Mouse (Mus musculus): ENCODE data around the gene Tigd2. TPM values are rescaled to one million over a fixed set of nuclear protein-coding genes. Genes with fewer than 3 reads are reported as not detected.

The Tigd2 gene
- polyA plus RNA-seq, 1 experiment from 2014 or later: 6.0 TPM

DNA sequence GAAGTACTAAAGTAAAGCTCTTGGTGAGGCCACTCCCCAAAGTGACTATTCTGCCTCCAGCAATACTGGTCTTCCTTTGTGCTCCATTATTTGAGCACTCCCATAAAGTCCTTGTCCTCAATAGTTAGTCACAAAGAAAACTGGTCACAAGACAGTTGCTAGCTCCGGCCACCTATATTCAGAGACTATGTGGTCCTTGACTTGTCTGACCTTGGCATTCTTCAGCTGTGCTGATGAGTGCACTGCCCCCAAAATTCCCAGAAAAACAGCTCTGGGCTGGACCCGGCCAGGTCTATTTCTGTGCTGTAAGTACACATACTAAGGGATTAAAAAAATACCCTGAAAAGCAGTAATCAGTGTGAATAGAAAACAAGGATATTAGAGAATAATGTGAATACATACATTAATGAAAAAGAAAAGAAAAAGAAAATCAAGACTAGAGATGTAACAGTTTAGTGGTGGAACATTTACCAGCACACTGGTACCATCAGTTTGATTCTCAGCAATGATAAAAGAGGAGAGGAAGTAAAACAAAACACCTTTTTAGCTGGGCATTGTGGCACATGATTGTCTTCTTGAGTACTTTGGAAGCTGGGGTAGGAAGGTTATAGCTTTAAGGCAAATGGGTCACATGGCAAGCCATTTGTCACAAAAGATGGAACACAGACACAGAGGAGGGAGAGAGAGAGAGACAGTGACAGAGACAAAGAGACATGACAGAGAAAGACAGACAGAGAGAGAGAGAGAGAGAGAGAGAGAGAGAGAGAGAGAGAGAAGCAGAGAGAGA is 12.6 kb upstream of the Tigd2 start:
- TF ChIP-seq EP300 (IDR thresholded peaks at IDR 0.05; ENCODE audit: low read depth) (no peak), CTCF (IDR thresholded peaks at IDR 0.05; ENCODE audit: low read depth) (no peak)
- DNase-seq: no peak

DNA sequence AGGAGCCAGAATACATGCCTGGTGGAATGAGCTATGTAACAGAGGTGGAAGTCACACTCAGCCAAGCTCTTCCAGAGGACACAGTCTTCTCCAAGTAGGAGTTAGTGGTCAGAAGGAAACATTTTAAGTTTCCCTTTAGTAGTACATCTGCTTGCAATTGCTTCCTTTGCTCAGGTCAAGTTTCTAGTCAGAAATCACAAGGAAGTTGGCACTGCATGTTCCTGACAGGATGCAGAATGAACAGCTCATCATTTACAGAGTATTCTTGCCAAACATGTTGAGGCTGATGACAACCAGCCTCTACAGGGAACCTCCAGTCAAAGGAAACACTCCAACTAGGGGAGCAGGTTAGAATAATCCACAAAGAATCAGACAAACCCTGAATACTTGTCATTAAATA is 11.9 kb upstream of the Tigd2 start:
- TF ChIP-seq EP300 (IDR thresholded peaks at IDR 0.05; ENCODE audit: low read depth): no peak
- TF ChIP-seq CTCF (IDR thresholded peaks at IDR 0.05; ENCODE audit: low read depth): no peak
- no peak overlapping the region for H3K4me3 ChIP-seq (ENCODE audit: low read depth, low read length)
- H3K27me3 ChIP-seq (ENCODE audit: insufficient read depth, low read length): no peaks in the 10 kb centered on the region
- no peak for ATAC-seq
- no peaks in the 10 kb centered on the region for H3K4me1 ChIP-seq (ENCODE audit: insufficient read depth)
- H3K27ac ChIP-seq (ENCODE audit: low read depth): no peak overlapping the region
- H3K9ac ChIP-seq (replicated peaks): no peak overlapping the region
- H3K4me2 ChIP-seq (ENCODE audit: low read depth, low read length): no peak overlapping the region
- no peak for DNase-seq
- no peaks in the 10 kb centered on the region for H3K9me3 ChIP-seq (ENCODE audit: low read length)
- no peaks in the 10 kb centered on the region for H3K36me3 ChIP-seq (replicated peaks; ENCODE audit: insufficient read depth, low read length)

More for the DNA sequence above, 12.6 kb upstream of the Tigd2 start:
- WGBS (ENCODE audit: insufficient replicate concordance): 66% methylated on average over 2 of the region's 2 CpGs
- Histone ChIP-seq H3K27ac (ENCODE audit: low read depth) (no peak overlapping the region), H3K9me3 (ENCODE audit: low read length) (no peaks in the 10 kb centered on the region), H3K4me3 (ENCODE audit: low read depth, low read length) (no peak overlapping the region), H3K9ac (replicated peaks) (no peak overlapping the region), H3K4me2 (ENCODE audit: low read depth, low read length) (no peak overlapping the region), H3K36me3 (replicated peaks; ENCODE audit: insufficient read depth, low read length) (no peaks in the 10 kb centered on the region), H3K27me3 (ENCODE audit: insufficient read depth, low read length) (no peaks in the 10 kb centered on the region), H3K4me1 (ENCODE audit: insufficient read depth) (no peaks in the 10 kb centered on the region)
- ATAC-seq: no peak

DNA sequence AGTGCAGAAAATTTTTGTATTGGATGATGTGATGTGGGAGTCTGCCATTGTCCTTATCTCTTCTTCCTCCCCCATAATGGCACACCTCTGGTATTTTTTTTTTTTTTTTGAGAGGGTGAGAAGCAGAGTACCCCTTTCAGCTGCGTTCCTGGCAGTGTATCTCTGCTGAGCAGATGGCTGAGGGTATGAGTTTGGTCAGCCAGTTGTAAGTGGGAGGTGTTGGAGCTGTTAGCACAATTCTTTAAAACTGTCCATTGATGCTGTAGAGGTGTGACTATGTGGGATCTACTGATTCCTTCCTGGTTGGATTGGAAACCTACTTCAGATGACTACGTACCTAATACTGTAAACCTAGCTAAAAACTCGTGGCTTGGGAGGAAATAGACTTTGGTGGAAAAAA is 10.3 kb upstream of the Tigd2 start:
- no peak for DNase-seq
- Histone ChIP-seq H3K4me3 (ENCODE audit: low read depth, low read length) (no peak overlapping the region), H3K4me2 (ENCODE audit: low read depth, low read length) (no peak overlapping the region), H3K4me1 (ENCODE audit: insufficient read depth) (no peaks in the 10 kb centered on the region), H3K27me3 (ENCODE audit: insufficient read depth, low read length) (no peaks in the 10 kb centered on the region), H3K27ac (ENCODE audit: low read depth) (no peak overlapping the region), H3K9ac (replicated peaks) (no peak overlapping the region), H3K36me3 (replicated peaks; ENCODE audit: insufficient read depth, low read length) (no peaks in the 10 kb centered on the region), H3K9me3 (ENCODE audit: low read length) (no peaks in the 10 kb centered on the region)
- WGBS (ENCODE audit: insufficient replicate concordance): 71% methylated on average over 3 of the region's 3 CpGs
- no peak for TF ChIP-seq CTCF (IDR thresholded peaks at IDR 0.05; ENCODE audit: low read depth)
- no peak for TF ChIP-seq EP300 (IDR thresholded peaks at IDR 0.05; ENCODE audit: low read depth)
- ATAC-seq: no peak

DNA sequence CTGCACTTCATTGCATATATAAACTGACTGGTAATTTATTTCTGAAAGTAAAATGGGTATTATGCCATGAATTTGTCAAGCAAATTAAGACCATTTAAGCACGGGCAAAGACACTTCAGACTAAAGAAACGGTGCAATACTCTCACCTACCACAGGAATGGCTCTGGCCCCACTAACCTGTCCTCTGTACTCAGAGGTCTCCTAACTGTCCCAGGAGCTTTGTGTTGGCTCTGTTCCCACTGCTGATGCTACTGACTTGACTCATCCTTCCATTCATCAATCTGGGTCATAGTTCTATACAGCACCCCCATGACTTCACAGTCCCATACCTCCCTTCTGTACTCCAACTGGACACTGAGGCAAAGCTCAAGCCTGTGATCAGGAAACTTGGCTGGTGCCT is 9.6 kb upstream of the Tigd2 start:
- H3K9me3 ChIP-seq (ENCODE audit: low read length): no peaks in the 10 kb centered on the region
- no peak overlapping the region for H3K9ac ChIP-seq (replicated peaks)
- no peaks in the 10 kb centered on the region for H3K4me1 ChIP-seq (ENCODE audit: insufficient read depth)
- TF ChIP-seq EP300 (IDR thresholded peaks at IDR 0.05; ENCODE audit: low read depth): no peak
- TF ChIP-seq CTCF (IDR thresholded peaks at IDR 0.05; ENCODE audit: low read depth): no peak
- DNase-seq (no peak), ATAC-seq (no peak)
- H3K27me3 ChIP-seq (ENCODE audit: insufficient read depth, low read length): no peaks in the 10 kb centered on the region
- H3K4me2 ChIP-seq (ENCODE audit: low read depth, low read length): no peak overlapping the region
- no peak overlapping the region for H3K4me3 ChIP-seq (ENCODE audit: low read depth, low read length)
- no peak overlapping the region for H3K27ac ChIP-seq (ENCODE audit: low read depth)
- 77% methylated on average over 2 of the region's 2 CpGs for WGBS (ENCODE audit: insufficient replicate concordance)
- H3K36me3 ChIP-seq (replicated peaks; ENCODE audit: insufficient read depth, low read length): no peaks in the 10 kb centered on the region

DNA sequence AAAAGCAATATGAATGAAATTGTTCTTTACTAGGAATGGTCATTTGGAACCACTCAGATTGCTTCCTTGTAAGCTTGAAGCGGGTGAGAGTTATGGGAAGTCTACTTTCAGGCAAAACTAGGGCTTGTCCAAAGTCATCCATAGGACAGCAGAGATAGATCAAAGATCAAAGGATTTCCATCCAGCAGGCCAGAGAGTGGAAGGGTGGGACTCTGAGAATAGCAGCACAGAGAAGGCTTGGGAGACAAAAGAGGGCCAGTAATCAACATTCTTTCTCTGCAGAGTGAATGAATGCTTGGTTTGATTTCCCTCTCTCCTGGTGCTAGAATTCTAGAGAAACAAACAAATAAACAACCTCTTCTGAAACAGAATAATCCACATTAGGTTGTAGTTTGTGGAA is 1.1 kb upstream of the Tigd2 start:
- H3K9me3 ChIP-seq (ENCODE audit: low read length): no peaks in the 10 kb centered on the region
- no peak overlapping the region for H3K4me3 ChIP-seq (ENCODE audit: low read depth, low read length)
- no peaks in the 10 kb centered on the region for H3K27me3 ChIP-seq (ENCODE audit: insufficient read depth, low read length)
- no peak for ATAC-seq
- H3K36me3 ChIP-seq (replicated peaks; ENCODE audit: insufficient read depth, low read length): no peaks in the 10 kb centered on the region
- H3K9ac ChIP-seq (replicated peaks): no peak overlapping the region
- H3K27ac ChIP-seq (ENCODE audit: low read depth): no peak overlapping the region
- WGBS (ENCODE audit: insufficient replicate concordance): 80% methylated on average over 1 of the region's 1 CpGs
- DNase-seq: no peak
- H3K4me2 ChIP-seq (ENCODE audit: low read depth, low read length): no peak overlapping the region
- no peak for TF ChIP-seq CTCF (IDR thresholded peaks at IDR 0.05; ENCODE audit: low read depth)
- TF ChIP-seq EP300 (IDR thresholded peaks at IDR 0.05; ENCODE audit: low read depth): no peak
- H3K4me1 ChIP-seq (ENCODE audit: insufficient read depth): no peaks in the 10 kb centered on the region

DNA sequence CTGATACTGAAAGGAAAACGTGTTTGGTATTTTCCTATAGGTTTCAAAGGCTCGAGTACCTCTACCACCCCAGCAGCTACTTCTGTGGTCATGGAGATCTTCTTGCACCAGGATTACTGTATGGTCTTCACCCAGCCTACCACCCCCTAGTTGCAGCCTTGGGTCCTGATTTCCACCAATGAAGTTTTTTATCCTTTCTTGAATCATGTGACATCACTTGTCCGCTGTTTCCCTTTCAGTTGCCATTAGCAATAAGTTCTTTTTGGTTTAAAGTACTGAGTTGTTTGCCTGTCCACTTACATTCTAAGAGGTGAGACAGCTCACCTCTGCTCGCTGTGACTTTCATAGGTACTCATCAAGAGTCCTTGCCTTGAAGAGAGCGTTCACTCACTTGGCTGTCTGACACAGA is 633 bp downstream of the Tigd2 start:
- peak overlapping the region; percentile 76 for H3K4me2 ChIP-seq (ENCODE audit: low read depth, low read length)
- 17% methylated on average over 5 of the region's 5 CpGs for WGBS (ENCODE audit: insufficient replicate concordance)
- peak overlapping the region; percentile 94 for H3K27ac ChIP-seq (ENCODE audit: low read depth)
- H3K36me3 ChIP-seq (replicated peaks; ENCODE audit: insufficient read depth, low read length): no peaks in the 10 kb centered on the region
- H3K4me1 ChIP-seq (ENCODE audit: insufficient read depth): no peaks in the 10 kb centered on the region
- H3K9ac ChIP-seq (replicated peaks): peak overlapping the region; percentile 79
- no peak for DNase-seq
- peak overlapping the region; percentile 73 for H3K4me3 ChIP-seq (ENCODE audit: low read depth, low read length)
- no peaks in the 10 kb centered on the region for H3K27me3 ChIP-seq (ENCODE audit: insufficient read depth, low read length)
- H3K9me3 ChIP-seq (ENCODE audit: low read length): no peaks in the 10 kb centered on the region
- TF ChIP-seq CTCF (IDR thresholded peaks at IDR 0.05; ENCODE audit: low read depth) (peak; percentile 36), EP300 (IDR thresholded peaks at IDR 0.05; ENCODE audit: low read depth) (no peak)
- ATAC-seq: peak; percentile 43

Data from liver, postnatal 0 days (tissue).